ENCODE assay signal across 17 mouse cellular contexts in the genomic region with DNA sequence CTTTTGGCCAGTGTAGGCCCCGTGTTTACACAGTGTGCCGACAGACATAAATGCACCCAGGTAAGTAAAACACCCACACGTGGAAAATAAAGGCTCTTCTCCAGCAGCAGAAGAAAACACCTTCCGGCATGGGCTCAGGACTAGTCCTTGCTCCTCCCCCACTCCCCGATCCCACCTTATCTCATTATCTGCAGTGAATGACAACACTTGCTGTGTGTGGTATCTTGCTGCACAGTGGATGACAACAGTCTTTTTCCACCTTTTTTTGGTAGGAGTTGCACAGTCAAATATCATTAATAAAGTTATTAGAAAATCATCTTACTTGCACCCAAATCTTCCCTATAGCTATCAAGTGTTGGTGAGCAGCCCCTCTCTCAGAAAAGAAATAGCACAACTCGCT.
"Had no signal": no experiment of that assay in that cellular context is flagged by ENCODE, and none has a peak within 500 bp of the region (broad histone marks: within the 10 kb centered on the region; RNA-seq: fewer than 3 reads in every experiment).

No protein-coding gene starts in this region.

- H3K9ac ChIP-seq: lung, embryonic 15.5 days; midbrain, embryonic 12.5 days; midbrain, embryonic 15.5 days; neural tube, embryonic 12.5 days; neural tube, embryonic 15.5 days had no signal

- DNase-seq: kidney, adult 2 months; kidney, postnatal 25 days; layer of hippocampus, adult 9-11 months; lung, adult 18-20 months; lung, postnatal 10 days; lung, postnatal 36 days; retina, postnatal 1 day; thymus, adult 18-20 months; thymus, postnatal 36 days had no signal

- ATAC-seq: intestine, postnatal 0 days; midbrain, embryonic 15.5 days had no signal

- H3K27ac ChIP-seq: kidney, postnatal 0 days; layer of hippocampus, adult 2 months; lung, embryonic 15.5 days; midbrain, embryonic 12.5 days; midbrain, embryonic 15.5 days; neural tube, embryonic 12.5 days; neural tube, embryonic 15.5 days had no signal

- H3K4me3 ChIP-seq: layer of hippocampus, adult 2 months; lung, embryonic 15.5 days; midbrain, embryonic 12.5 days; midbrain, embryonic 15.5 days; neural tube, embryonic 12.5 days; neural tube, embryonic 15.5 days had no signal

- H3K4me2 ChIP-seq: lung, embryonic 15.5 days; midbrain, embryonic 12.5 days; midbrain, embryonic 15.5 days; neural tube, embryonic 12.5 days; neural tube, embryonic 15.5 days had no signal

- H3K27me3 ChIP-seq: lung, embryonic 15.5 days; midbrain, embryonic 12.5 days; midbrain, embryonic 15.5 days; neural tube, embryonic 12.5 days; neural tube, embryonic 15.5 days had no signal

- H3K9me3 ChIP-seq: lung, embryonic 15.5 days; midbrain, embryonic 12.5 days; midbrain, embryonic 15.5 days; neural tube, embryonic 12.5 days; neural tube, embryonic 15.5 days had no signal
